Mouse (Mus musculus) liver, adult 2 months (tissue): ENCODE data around the gene Tmem123.

Experiments
- CTCF ChIP-seq: fragments of 200-500 bp; IDR thresholded peaks from 2 replicates; pipeline ENCODE4 v1.5.1; 2011; ENCODE audit warnings: low read depth, low read length, control low read depth
- POLR2A ChIP-seq: fragments of 200-500 bp; IDR thresholded peaks from 2 replicates; pipeline ENCODE4 v1.6.1; 2011; ENCODE audit warnings: low read length, control low read depth; ENCODE audit not compliant: insufficient read depth; ENCODE audit errors: extremely low read depth

GRCm38 (mm10) chr9:7837806-7838440, 74.1 kb downstream of the Tmem123 start:
- TF ChIP-seq POLR2A = no peak
- no peak for TF ChIP-seq CTCF
